Comparison of ENCODE assay signal across 25 mouse cellular contexts in the genomic region with DNA sequence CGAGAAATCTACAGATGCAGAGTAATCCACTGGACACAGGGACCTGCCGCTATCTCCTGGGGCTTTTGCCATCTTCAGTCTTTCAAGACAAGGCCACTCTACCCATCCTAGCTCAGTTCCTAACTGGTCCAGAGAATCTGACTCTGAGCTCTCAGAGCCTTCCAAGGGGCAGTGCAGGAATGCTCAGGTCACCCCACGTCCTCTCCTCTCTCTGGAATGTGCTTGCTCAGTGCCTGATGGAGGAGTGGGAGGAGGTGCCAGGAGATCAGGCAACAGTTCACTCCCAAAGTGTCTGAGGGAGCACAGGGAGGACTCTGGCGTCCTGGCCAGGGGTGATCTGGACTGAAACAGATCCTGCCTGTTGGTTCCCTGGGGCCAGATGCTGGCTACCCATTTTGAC. TPM values are rescaled to one million over a fixed set of nuclear protein-coding genes. Genes with fewer than 3 reads are reported as not detected.
DNase-seq lines count a peak whose midpoint lies in the region; ATAC-seq and TF ChIP-seq lines count a peak whose summit lies in the region.
"Had no signal": no experiment of that assay in that cellular context is flagged by ENCODE, and none has a peak within 500 bp of the region (broad histone marks: within the 10 kb centered on the region; RNA-seq: fewer than 3 reads in every experiment).

No protein-coding gene starts in this region.

- 58% methylated on average over 4 of the region's 4 CpGs for WGBS in kidney, embryonic 14.5 days
- WGBS in lung, embryonic 14.5 days = 47% methylated on average over 4 of the region's 4 CpGs

- H3K36me3 ChIP-seq in kidney, embryonic 14.5 days (ENCODE audit: control insufficient read depth, insufficient read depth, low read length) = no peaks in the 10 kb centered on the region
- H3K36me3 ChIP-seq in lung, embryonic 14.5 days (ENCODE audit: insufficient read depth) = no peaks in the 10 kb centered on the region
- H3K36me3 ChIP-seq: embryonic facial prominence, embryonic 10.5 days; G1E; heart, embryonic 13.5 days; hindbrain, embryonic 12.5 days had no signal

- H3K27ac ChIP-seq in kidney, embryonic 14.5 days (ENCODE audit: low read depth, low read length) = no peak overlapping the region
- no peak overlapping the region for H3K27ac ChIP-seq in lung, embryonic 14.5 days (ENCODE audit: low read depth)
- H3K27ac ChIP-seq: embryonic facial prominence, embryonic 10.5 days; forebrain, embryonic 13.5 days; heart, embryonic 13.5 days; hindbrain, embryonic 12.5 days had no signal

- ATAC-seq in kidney, embryonic 14.5 days (ENCODE audit: low FRiP score, low TSS enrichment) = peak; percentile 43; the same call in 1 of the 2 replicates
- no peak for ATAC-seq in lung, embryonic 14.5 days (ENCODE audit: insufficient read depth)
- ATAC-seq: activated CD4-positive, CD25-positive, alpha-beta regulatory T cell, adult 4 months; CD4-positive, CD25-positive, alpha-beta regulatory T cell, adult 4 months; forebrain, embryonic 13.5 days; forebrain, postnatal 0 days; hindbrain, embryonic 16.5 days; Patski had no signal

- no peaks in the 10 kb centered on the region for H3K27me3 ChIP-seq in kidney, embryonic 14.5 days (ENCODE audit: control insufficient read depth, insufficient read depth, low read length)
- H3K27me3 ChIP-seq in lung, embryonic 14.5 days (ENCODE audit: insufficient read depth, low read length) = no peaks in the 10 kb centered on the region
- H3K27me3 ChIP-seq: forebrain, embryonic 13.5 days; hindbrain, embryonic 12.5 days had no signal

- TF ChIP-seq CTCF in lung, embryonic 14.5 days (IDR thresholded peaks at IDR 0.05; ENCODE audit: low read depth) = no peak

- no peak overlapping the region for H3K4me2 ChIP-seq in kidney, embryonic 14.5 days (replicated peaks; ENCODE audit: low read depth, low read length)
- H3K4me2 ChIP-seq in lung, embryonic 14.5 days = no peak overlapping the region
- H3K4me2 ChIP-seq: forebrain, embryonic 13.5 days; heart, embryonic 13.5 days; hindbrain, embryonic 12.5 days had no signal

- no peak overlapping the region for H3K4me3 ChIP-seq in kidney, embryonic 14.5 days (ENCODE audit: low read length)
- no peak overlapping the region for H3K4me3 ChIP-seq in lung, embryonic 14.5 days (ENCODE audit: low read depth, low read length)
- H3K4me3 ChIP-seq: embryonic facial prominence, embryonic 10.5 days; forebrain, embryonic 13.5 days; heart, embryonic 13.5 days; hindbrain, embryonic 12.5 days had no signal

- no peaks in the 10 kb centered on the region for H3K4me1 ChIP-seq in kidney, embryonic 14.5 days (ENCODE audit: control insufficient read depth, insufficient read depth, low read length)
- no peaks in the 10 kb centered on the region for H3K4me1 ChIP-seq in lung, embryonic 14.5 days (ENCODE audit: insufficient read depth)
- H3K4me1 ChIP-seq: forebrain, embryonic 13.5 days had no signal

- H3K9me3 ChIP-seq in kidney, embryonic 14.5 days (ENCODE audit: control insufficient read depth, low read length) = no peaks in the 10 kb centered on the region
- H3K9me3 ChIP-seq in lung, embryonic 14.5 days (ENCODE audit: low read depth, low read length) = no peaks in the 10 kb centered on the region
- H3K9me3 ChIP-seq: embryonic facial prominence, embryonic 10.5 days; forebrain, embryonic 13.5 days; G1E; heart, embryonic 13.5 days; hindbrain, embryonic 12.5 days had no signal

- no peak for DNase-seq in kidney, postnatal 10 days
- DNase-seq in lung, embryonic 14.5 days = peak; percentile 15
- DNase-seq in lung, postnatal 14 days = no peak
- DNase-seq in Muller cell, postnatal 12 days (ENCODE audit: inconsistent ontology term) = peak; percentile 52
- peak; percentile 14 to 38 for DNase-seq in kidney, postnatal 4 days
- DNase-seq in urinary bladder, adult 18-20 months (ENCODE audit: low spot score in 2 of 2) = no peak
- DNase-seq: adrenal gland, postnatal 25 days; B cell, adult 2 months; cerebellum, adult 2 months; cerebellum, postnatal 10 days; forebrain, postnatal 0 days; gastrocnemius, postnatal 36 days; heart, adult 11 months; heart, postnatal 36 days had no signal

- H3K9ac ChIP-seq in kidney, embryonic 14.5 days (ENCODE audit: low read depth, low read length) = no peak overlapping the region
- H3K9ac ChIP-seq in lung, embryonic 14.5 days = no peak overlapping the region
- H3K9ac ChIP-seq: forebrain, embryonic 13.5 days; forebrain, postnatal 0 days; heart, embryonic 13.5 days; hindbrain, embryonic 12.5 days had no signal

RNA-seq across cellular contexts. Expression of gene Adra2c, which starts 45.0 kb away (rescaled TPM):
- 0.47 and 0.58 TPM in 2 replicates for polyA plus RNA-seq in kidney, embryonic 14.5 days (2014; fragmentation: Nextera tagmentation; extraction: Ambion mirVana)
- not detected in 2 replicates for polyA plus RNA-seq in lung, embryonic 14.5 days (2014; fragmentation: Nextera tagmentation; extraction: Ambion mirVana)
- polyA plus RNA-seq: activated CD4-positive, CD25-positive, alpha-beta regulatory T cell, adult 4 months; CD4-positive, CD25-positive, alpha-beta regulatory T cell, adult 4 months; embryonic facial prominence, embryonic 10.5 days; G1E; heart, embryonic 13.5 days; heart, postnatal 0 days had no signal

Comparison
In these comparisons a context has a peak if more than half of its experiments do, and no peak if none do; other contexts are left out.
1. DNase-seq: peak in lung, embryonic 14.5 days (single experiment), Muller cell, postnatal 12 days (single experiment) and kidney, postnatal 4 days (2 of 2); none in kidney, postnatal 10 days (single experiment), lung, postnatal 14 days (single experiment) and urinary bladder, adult 18-20 months (0 of 2).